Mouse (Mus musculus): Measurements from ENCODE around the gene Hdac1. TPM values are rescaled to one million over a fixed set of nuclear protein-coding genes. Genes with fewer than 3 reads are reported as not detected.

The Hdac1 gene
- polyA plus RNA-seq (2015; fragmentation: Nextera tagmentation; extraction: Ambion mirVana): 89.9 and 91.7 TPM in 2 replicates

DNA sequence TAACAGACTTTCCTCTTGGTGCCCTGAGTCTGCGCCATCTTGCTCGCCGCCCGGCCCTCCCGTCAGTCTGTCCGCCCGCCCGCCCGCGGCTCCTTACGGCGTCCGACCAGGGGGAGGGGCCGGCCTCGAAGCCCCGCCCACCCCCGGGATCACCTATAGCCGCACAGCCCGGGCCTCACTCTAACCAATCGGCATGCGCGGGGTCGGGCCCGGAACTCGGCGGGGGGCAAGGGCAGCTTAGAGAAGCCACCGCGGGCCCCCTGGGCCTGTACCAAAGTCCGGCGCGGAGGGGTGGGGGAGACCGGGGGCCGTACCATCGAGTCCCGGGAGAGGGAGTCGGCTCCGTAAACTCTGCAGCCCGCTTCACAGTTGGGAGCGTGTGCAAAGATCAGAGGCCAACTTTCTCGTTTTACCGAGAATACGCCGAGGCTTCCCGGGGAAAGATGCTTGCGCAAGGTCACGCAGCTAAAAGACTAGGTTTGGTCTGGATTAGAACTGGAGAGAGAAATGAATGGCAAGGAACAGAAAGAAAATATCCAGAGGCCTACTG is at the start of gene Hdac1:
Gene Hdac1, minus strand, starts transcription at position 122 of the 550 bp plus-strand sequence.
- H3K9ac ChIP-seq (ENCODE audit: low read depth, low read length): peak within 1 kb of the TSS; percentile 62
- peak within 1 kb of the TSS; percentile 78 for H3K4me2 ChIP-seq (replicated peaks; ENCODE audit: low read depth)
- peak within 1 kb of the TSS; percentile 79 for H3K27ac ChIP-seq (ENCODE audit: low read depth, low read length)
- no peaks in the 10 kb centered on the region for H3K27me3 ChIP-seq (replicated peaks; ENCODE audit: control insufficient read depth, insufficient read depth, low read length)
- TF ChIP-seq CTCF (IDR thresholded peaks at IDR 0.05; ENCODE audit: low read depth): peak; percentile 51
- H3K9me3 ChIP-seq (ENCODE audit: control insufficient read depth): no peaks in the 10 kb centered on the region
- no peaks in the 10 kb centered on the region for H3K4me1 ChIP-seq (replicated peaks; ENCODE audit: control insufficient read depth, insufficient read depth, low read length)
- no peaks in the 10 kb centered on the region; the same call in 1 of the 2 replicates for H3K36me3 ChIP-seq (ENCODE audit: control insufficient read depth, insufficient read depth)
- peak; percentile 100 for ATAC-seq
- under 1% methylated on average over 46 of the region's 46 CpGs for WGBS
- peak within 1 kb of the TSS; percentile 76 for H3K4me3 ChIP-seq (ENCODE audit: low read depth, low read length)

DNA sequence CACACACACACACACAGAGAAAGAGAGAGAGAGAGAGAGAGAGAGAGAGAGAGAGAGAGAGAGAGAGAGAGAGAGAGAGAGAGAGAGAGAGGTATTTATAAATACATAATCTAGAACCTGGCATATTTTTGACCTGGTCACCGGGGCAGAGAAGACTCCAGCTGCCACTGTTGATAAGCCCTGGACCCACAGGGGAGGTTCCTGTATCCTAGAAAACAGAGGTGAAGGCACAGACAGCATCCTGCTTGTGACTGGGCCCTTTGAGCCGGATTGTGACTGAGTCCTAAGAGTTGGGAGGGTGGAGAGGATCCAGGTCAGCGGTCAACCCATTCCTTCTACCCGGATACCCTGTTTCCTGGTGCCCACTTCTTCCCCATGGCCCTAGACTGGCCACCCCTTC is 46.4 kb upstream of the Hdac1 start:
- no peak overlapping the region for H3K4me3 ChIP-seq (ENCODE audit: low read depth, low read length)
- no peaks in the 10 kb centered on the region for H3K4me1 ChIP-seq (replicated peaks; ENCODE audit: control insufficient read depth, insufficient read depth, low read length)
- no peak overlapping the region for H3K4me2 ChIP-seq (replicated peaks; ENCODE audit: low read depth)
- TF ChIP-seq CTCF (IDR thresholded peaks at IDR 0.05; ENCODE audit: low read depth): no peak
- no peak for ATAC-seq
- WGBS: 67% methylated on average over 4 of the region's 4 CpGs
- H3K27ac ChIP-seq (ENCODE audit: low read depth, low read length): no peak overlapping the region
- H3K27me3 ChIP-seq (replicated peaks; ENCODE audit: control insufficient read depth, insufficient read depth, low read length): no peaks in the 10 kb centered on the region
- peaks cover 37% of the 10 kb centered on the region for H3K36me3 ChIP-seq (ENCODE audit: control insufficient read depth, insufficient read depth)
- H3K9me3 ChIP-seq (ENCODE audit: control insufficient read depth): no peaks in the 10 kb centered on the region
- H3K9ac ChIP-seq (ENCODE audit: low read depth, low read length): no peak overlapping the region

DNA sequence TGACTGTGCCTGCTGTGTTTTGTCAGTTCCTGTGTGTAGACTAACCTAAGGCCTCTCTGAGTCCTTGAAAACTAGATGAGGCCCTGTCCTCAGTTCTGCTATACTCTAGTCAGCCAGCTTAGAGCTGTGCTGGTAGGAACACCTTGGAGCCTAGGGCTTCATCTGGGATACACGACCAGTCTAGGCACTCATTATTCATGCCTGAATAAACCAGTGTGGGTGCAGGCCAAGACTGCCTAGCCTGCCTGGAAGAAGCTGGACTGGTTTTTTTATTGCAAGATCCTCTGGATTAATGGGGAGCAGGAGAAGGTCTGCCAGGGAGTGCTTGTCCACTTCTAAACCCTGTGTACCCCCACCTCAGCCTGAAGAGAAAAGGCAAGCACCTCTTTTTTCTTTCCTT is 44.4 kb upstream of the Hdac1 start:
- Histone ChIP-seq H3K4me3 (ENCODE audit: low read depth, low read length) (no peak overlapping the region), H3K4me1 (replicated peaks; ENCODE audit: control insufficient read depth, insufficient read depth, low read length) (no peaks in the 10 kb centered on the region), H3K4me2 (replicated peaks; ENCODE audit: low read depth) (no peak overlapping the region), H3K27me3 (replicated peaks; ENCODE audit: control insufficient read depth, insufficient read depth, low read length) (no peaks in the 10 kb centered on the region), H3K9me3 (ENCODE audit: control insufficient read depth) (no peaks in the 10 kb centered on the region), H3K27ac (ENCODE audit: low read depth, low read length) (no peak overlapping the region), H3K36me3 (ENCODE audit: control insufficient read depth, insufficient read depth) (peaks cover 19% of the 10 kb centered on the region), H3K9ac (ENCODE audit: low read depth, low read length) (no peak overlapping the region)
- WGBS: 53% methylated on average over 1 of the region's 1 CpGs
- no peak for TF ChIP-seq CTCF (IDR thresholded peaks at IDR 0.05; ENCODE audit: low read depth)
- ATAC-seq: no peak

DNA sequence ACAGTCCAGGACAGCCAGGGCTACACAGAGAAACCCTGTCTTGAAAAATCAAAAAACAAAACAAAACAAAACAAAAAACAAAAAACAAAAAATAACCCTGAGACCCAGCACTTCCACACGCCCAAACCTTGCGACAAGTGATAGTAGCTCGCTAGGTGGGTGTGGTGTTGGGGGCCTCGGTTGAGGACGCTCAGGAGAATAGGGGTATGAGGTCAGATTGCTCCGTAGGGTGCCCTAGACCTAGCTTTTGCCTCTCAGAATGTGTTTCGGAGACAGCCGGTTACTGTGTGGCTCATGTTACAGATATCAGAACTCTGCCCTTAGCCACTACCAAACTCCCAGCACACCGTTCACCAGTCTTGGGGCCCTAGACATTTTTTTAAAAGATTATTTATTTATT is 43.3 kb upstream of the Hdac1 start:
- peak overlapping the region; percentile 71 for H3K4me2 ChIP-seq (replicated peaks; ENCODE audit: low read depth)
- no peaks in the 10 kb centered on the region for H3K4me1 ChIP-seq (replicated peaks; ENCODE audit: control insufficient read depth, insufficient read depth, low read length)
- no peak overlapping the region for H3K9ac ChIP-seq (ENCODE audit: low read depth, low read length)
- 80% methylated on average over 9 of the region's 9 CpGs for WGBS
- H3K9me3 ChIP-seq (ENCODE audit: control insufficient read depth): no peaks in the 10 kb centered on the region
- no peak for TF ChIP-seq CTCF (IDR thresholded peaks at IDR 0.05; ENCODE audit: low read depth)
- no peak overlapping the region; the same call in 1 of the 2 replicates for H3K27ac ChIP-seq (ENCODE audit: low read depth, low read length)
- no peak for ATAC-seq
- peaks cover 7% of the 10 kb centered on the region; the same call in 1 of the 2 replicates for H3K36me3 ChIP-seq (ENCODE audit: control insufficient read depth, insufficient read depth)
- H3K27me3 ChIP-seq (replicated peaks; ENCODE audit: control insufficient read depth, insufficient read depth, low read length): no peaks in the 10 kb centered on the region
- peak overlapping the region; percentile 35; the same call in 1 of the 2 replicates for H3K4me3 ChIP-seq (ENCODE audit: low read depth, low read length)

DNA sequence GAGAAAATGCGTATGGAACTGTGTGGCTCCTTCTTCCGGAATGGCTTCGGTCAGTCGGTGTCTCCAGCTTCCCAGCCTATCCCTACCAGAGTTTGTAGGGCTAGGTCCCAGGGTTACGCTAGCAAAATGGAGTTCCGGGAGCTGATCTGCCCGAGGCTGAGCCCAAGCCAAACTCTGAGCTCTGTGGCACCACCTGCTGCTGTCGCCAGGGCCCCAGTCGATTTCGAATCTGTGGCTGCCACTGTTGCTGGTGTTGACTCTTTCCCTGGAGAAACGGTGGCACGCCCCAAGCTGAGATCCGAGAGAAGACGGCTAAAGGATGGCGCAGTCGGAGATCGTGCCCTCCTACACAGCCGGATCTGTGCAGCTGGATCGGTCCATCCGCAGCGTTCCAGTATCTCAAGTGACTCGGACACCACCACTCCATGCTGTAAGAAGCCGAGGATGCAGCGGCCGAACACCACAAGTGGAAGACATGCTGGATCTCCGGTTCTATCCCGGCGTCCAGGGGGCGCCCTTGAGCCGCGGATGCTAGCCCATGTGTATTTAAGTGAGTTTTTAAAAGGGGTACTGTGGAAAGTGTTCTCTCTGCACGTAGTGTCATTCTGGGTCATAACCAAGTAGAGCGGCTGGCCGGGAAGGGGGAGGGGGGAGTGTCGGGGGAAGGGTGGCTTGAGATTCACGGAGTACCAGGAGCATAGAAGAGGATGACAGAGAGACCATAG is 42.5 kb upstream of the Hdac1 start:
- Histone ChIP-seq H3K9ac (ENCODE audit: low read depth, low read length) (peak overlapping the region; percentile 45; the same call in 1 of the 2 replicates), H3K27me3 (replicated peaks; ENCODE audit: control insufficient read depth, insufficient read depth, low read length) (no peaks in the 10 kb centered on the region), H3K9me3 (ENCODE audit: control insufficient read depth) (no peaks in the 10 kb centered on the region), H3K27ac (ENCODE audit: low read depth, low read length) (peak overlapping the region; percentile 76; the same call in 1 of the 2 replicates), H3K4me1 (replicated peaks; ENCODE audit: control insufficient read depth, insufficient read depth, low read length) (no peaks in the 10 kb centered on the region), H3K36me3 (ENCODE audit: control insufficient read depth, insufficient read depth) (no peaks in the 10 kb centered on the region), H3K4me3 (ENCODE audit: low read depth, low read length) (peak overlapping the region; percentile 35), H3K4me2 (replicated peaks; ENCODE audit: low read depth) (peak overlapping the region; percentile 71)
- 1% methylated on average over 36 of the region's 36 CpGs for WGBS
- peak; percentile 77 for ATAC-seq
- peak; percentile 81 for TF ChIP-seq CTCF (IDR thresholded peaks at IDR 0.05; ENCODE audit: low read depth)

DNA sequence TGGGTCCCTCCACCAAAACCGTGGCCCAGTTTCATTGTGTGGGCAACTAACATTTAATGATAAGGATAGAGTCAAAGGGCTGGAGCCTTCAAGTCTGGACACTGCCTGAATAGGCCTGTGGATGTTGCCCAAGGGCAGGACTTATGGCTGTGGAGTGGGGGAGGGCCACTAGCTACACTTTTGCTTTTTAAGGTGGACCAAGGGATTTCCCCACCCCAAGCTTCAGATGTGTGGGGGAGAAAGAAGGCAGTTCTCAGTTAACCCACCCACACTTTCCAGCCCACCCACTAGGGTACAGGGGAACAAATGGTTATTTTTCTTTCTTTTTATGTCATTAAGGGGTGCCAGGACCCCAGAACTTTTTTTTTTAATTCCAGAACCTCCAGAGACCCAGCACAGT is 41.9 kb upstream of the Hdac1 start:
- no peak for ATAC-seq
- peak overlapping the region; percentile 45; the same call in 1 of the 2 replicates for H3K9ac ChIP-seq (ENCODE audit: low read depth, low read length)
- H3K4me2 ChIP-seq (replicated peaks; ENCODE audit: low read depth): peak overlapping the region; percentile 71
- no peaks in the 10 kb centered on the region for H3K9me3 ChIP-seq (ENCODE audit: control insufficient read depth)
- no peaks in the 10 kb centered on the region for H3K36me3 ChIP-seq (ENCODE audit: control insufficient read depth, insufficient read depth)
- H3K27me3 ChIP-seq (replicated peaks; ENCODE audit: control insufficient read depth, insufficient read depth, low read length): no peaks in the 10 kb centered on the region
- H3K27ac ChIP-seq (ENCODE audit: low read depth, low read length): peak overlapping the region; percentile 76; the same call in 1 of the 2 replicates
- WGBS: 82% methylated on average over 1 of the region's 1 CpGs
- TF ChIP-seq CTCF (IDR thresholded peaks at IDR 0.05; ENCODE audit: low read depth): no peak
- H3K4me3 ChIP-seq (ENCODE audit: low read depth, low read length): peak overlapping the region; percentile 35; the same call in 1 of the 2 replicates
- no peaks in the 10 kb centered on the region for H3K4me1 ChIP-seq (replicated peaks; ENCODE audit: control insufficient read depth, insufficient read depth, low read length)

Data from intestine, postnatal 0 days (tissue).